Mouse (Mus musculus) CH12.LX (cell line): ENCODE data around the gene Nans.
A peak's percentile ranks its signal among the peaks of the same experiment; 100 is the strongest.

Experiments used
- CTCF ChIP-seq, 2 experiments: IDR thresholded peaks in 1 of 2; conservative IDR thresholded peaks in 1 of 2; 2 replicates each; pipeline ENCODE4 v1.5.1; 2011 to 2012; ENCODE audit warnings: low read depth in 2 of 2, low read length in 2 of 2, improper control_type of control experiment in 1 of 2, inconsistent platforms in 1 of 2, mild to moderate bottlenecking in 1 of 2, moderate library complexity in 1 of 2
- ETS1 ChIP-seq: conservative IDR thresholded peaks from 2 replicates; pipeline ENCODE4 v1.6.1; 2012; ENCODE audit warnings: low read depth, mild to moderate bottlenecking, inconsistent platforms, low read length, improper control_type of control experiment, moderate library complexity
- NELFE ChIP-seq: IDR thresholded peaks from 2 replicates; pipeline ENCODE4 v1.6.1; 2011; ENCODE audit warnings: low read depth, low read length, improper control_type of control experiment
- POLR2A ChIP-seq: IDR thresholded peaks from 2 replicates; pipeline ENCODE4 v1.6.1; 2011; ENCODE audit warnings: low read depth, mild to moderate bottlenecking, improper control_type of control experiment, low read length

- TF ChIP-seq CTCF (conservative IDR thresholded peaks at IDR 0.05 in 1 of 2, IDR thresholded peaks at IDR 0.05 in 1 of 2; ENCODE audit: low read depth in 2 of 2, low read length in 2 of 2), result no peak
- TF ChIP-seq POLR2A, result peak; percentile 62
- TF ChIP-seq ETS1, result no peak
- TF ChIP-seq NELFE, result no peak
Measured at GRCm38 (mm10) chr4:46535094-46535830, 46.2 kb downstream of the Nans start.
